Mouse (Mus musculus): ENCODE results near the gene Eddm3b. TPM values are rescaled to one million over a fixed set of nuclear protein-coding genes. Genes with fewer than 3 reads are reported as not detected.

Gene Eddm3b
- total and polyA plus RNA-seq, 3 experiments = not detected

DNA sequence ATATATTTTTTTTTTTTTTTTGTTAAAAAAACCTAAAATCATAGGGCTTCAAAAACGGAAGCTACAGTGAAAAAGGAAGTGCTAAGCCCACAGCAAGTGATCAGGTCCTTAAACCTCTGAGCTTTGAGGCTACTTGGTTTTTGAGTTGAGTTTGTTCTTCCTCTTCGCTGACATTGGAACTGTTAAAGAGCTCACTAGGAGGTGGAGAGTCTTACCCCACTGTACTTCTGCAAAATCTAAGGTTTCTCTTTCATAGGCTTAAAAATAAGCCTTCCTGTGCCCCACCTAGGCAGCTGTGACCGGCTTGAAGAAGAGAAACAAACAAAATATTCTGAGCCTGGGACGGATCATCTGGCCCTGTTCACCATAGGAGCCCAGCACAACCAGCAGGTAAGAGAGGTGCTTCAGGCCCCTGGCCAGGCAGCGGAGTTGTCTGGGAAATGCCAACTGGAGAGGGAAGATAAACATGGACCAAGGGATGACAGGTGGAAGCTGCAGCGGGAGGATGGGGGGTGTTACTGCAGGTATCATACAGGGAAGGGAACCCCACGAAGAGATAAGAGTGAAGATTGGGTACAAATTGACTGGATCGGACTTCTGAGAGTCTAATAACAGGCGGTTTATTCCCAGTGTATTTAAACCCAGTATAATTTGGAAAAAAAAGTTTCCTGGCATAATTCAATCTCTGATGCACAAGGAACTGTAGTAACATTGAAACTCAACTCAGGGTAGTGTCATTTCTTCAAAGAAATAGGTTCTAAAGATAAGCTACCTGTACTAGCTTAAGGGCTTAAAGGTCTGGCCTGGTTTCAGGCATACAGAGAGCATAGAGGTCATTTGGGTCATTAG is 14.8 kb downstream of the Eddm3b start (continued):
- TF ChIP-seq MEF2A (IDR thresholded peaks at IDR 0.05; ENCODE audit: borderline replicate concordance, low read depth, low read length) (peak; percentile 52; the same call in 1 of the 2 replicates), ETS1 (conservative IDR thresholded peaks at IDR 0.05; ENCODE audit: low read depth, low read length) (no peak; the same call in 1 of the 2 replicates), CHD2 (IDR thresholded peaks at IDR 0.05; ENCODE audit: low read length) (no peak), CHD1 (IDR thresholded peaks at IDR 0.05; ENCODE audit: low read depth, low read length) (no peak), POLR2A (IDR thresholded peaks at IDR 0.05; ENCODE audit: low read depth, low read length) (peak; percentile 51), ZNF384 (IDR thresholded peaks at IDR 0.05; ENCODE audit: low read depth, low read length) (peak; percentile 86), UBTF (IDR thresholded peaks at IDR 0.05; ENCODE audit: low read depth, low read length) (peak; percentile 47; the same call in 1 of the 2 replicates), KAT2A (IDR thresholded peaks at IDR 0.05; ENCODE audit: insufficient replicate concordance, low read length) (no peak), EP300 (IDR thresholded peaks at IDR 0.05; ENCODE audit: low read length) (peak; percentile 51; the same call in 1 of the 2 replicates), ZMIZ1 (IDR thresholded peaks at IDR 0.05; ENCODE audit: low read depth, low read length) (no peak), TCF12 (IDR thresholded peaks at IDR 0.05; ENCODE audit: low read depth, low read length) (peak; percentile 36; the same call in 1 of the 2 replicates), ZKSCAN1 (IDR thresholded peaks at IDR 0.05; ENCODE audit: borderline replicate concordance, low read depth, low read length) (no peak)

DNA sequence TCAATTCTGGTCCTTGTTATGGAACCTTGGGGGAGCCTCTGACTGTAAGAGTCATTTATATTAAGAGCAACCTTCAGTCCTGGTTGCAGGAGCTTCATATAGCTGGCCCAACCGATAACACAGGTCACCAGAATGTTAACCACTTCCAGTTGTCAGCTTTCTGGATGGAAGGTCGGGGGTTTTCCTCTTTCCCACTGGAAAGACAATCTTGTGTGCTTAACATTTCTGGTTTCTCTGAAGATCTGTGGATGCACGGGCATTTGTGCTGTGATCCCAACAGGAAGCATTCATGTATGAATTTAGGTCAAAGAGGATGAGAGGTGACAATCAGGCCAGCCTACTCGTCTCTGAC is 15.4 kb downstream of the Eddm3b start:
- in situ Hi-C loops (cut with MboI; ENCODE audit: low pct_ligation_motif_present, low pct_unique_long_range_greater_than_20kb, low sequenced_read_pairs) = no loop called here
- H3K9ac ChIP-seq (ENCODE audit: insufficient read depth, low read depth) = peak overlapping the region; percentile 70; the same call in 1 of the 2 replicates

DNA sequence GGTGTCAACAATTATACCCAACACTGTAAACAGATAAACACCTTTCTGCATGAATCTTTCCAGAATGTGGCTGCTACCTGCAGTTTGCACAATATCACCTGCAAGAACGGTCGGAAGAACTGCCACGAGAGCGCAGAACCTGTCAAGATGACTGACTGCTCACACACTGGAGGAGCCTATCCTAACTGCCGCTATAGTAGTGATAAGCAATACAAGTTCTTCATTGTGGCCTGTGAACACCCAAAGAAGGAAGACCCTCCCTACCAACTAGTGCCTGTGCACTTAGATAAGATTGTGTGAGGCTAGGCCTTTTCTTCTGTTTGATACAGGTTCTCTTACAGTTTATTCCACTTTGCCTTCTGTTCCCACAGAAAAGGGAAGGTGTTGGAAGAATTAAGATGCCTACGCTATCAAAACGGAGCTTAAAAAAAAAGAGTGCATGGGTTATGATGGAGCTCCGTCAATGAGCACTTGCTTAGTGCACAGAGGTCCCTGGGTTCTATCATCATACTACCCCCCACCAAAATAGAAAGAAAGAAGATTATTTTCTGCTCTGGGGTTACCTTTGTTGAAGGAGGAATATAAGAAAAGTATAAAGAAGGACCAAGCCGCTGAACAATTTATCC is 16.2 kb downstream of the Eddm3b start:
- no peak overlapping the region for H3K4me2 ChIP-seq (ENCODE audit: insufficient read depth, low read depth, poor library complexity, severe bottlenecking)
- in situ Hi-C loops (cut with MboI; ENCODE audit: low pct_ligation_motif_present, low pct_unique_long_range_greater_than_20kb, low sequenced_read_pairs) = no loop called here
- DNase-seq (ENCODE audit: extremely low read depth) = no peak

More for the DNA sequence above, 15.4 kb downstream of the Eddm3b start:
- Histone ChIP-seq H3K4me3 (replicated peaks in 1 of 3; ENCODE audit: low read depth in 2 of 3, low read length in 2 of 3, poor library complexity in 1 of 3) (peak overlapping the region in 2 of 3 experiments; percentile 39 to 55), H3K27me3 (replicated peaks) (no peaks in the 10 kb centered on the region), H3K27ac (ENCODE audit: insufficient read depth, low read depth) (no peak overlapping the region), H3K4me1 (ENCODE audit: control insufficient read depth in 1 of 2, insufficient read depth in 2 of 2) (peaks cover 15 to 57% of the 10 kb centered on the region in 2 experiments), H3K36me3 (replicated peaks in 1 of 2; ENCODE audit: control insufficient read depth in 1 of 2, insufficient read depth in 1 of 2, low read length in 1 of 2) (peaks cover 6 to 8% of the 10 kb centered on the region in 2 experiments), H3K4me2 (ENCODE audit: insufficient read depth, low read depth, poor library complexity, severe bottlenecking) (peak overlapping the region; percentile 79), H3K9me3 (replicated peaks; ENCODE audit: low read length) (no peaks in the 10 kb centered on the region), H3K79me2 (replicated peaks; ENCODE audit: control insufficient read depth, extremely low read depth, insufficient read depth, poor library complexity, severe bottlenecking) (peaks cover 3% of the 10 kb centered on the region; the same call in 1 of the 2 replicates)
- dilution Hi-C loops (cut with MboI; ENCODE audit: extremely low pct_ligation_motif_present, extremely low pct_unique_long_range_greater_than_20kb, low sequenced_read_pairs) = no loop called here
- no peak for TF ChIP-seq ZC3H11A (IDR thresholded peaks at IDR 0.05; ENCODE audit: low read depth, low read length)
- TF ChIP-seq E2F4 (IDR thresholded peaks at IDR 0.05; ENCODE audit: insufficient replicate concordance, low read depth, low read length) = no peak
- no peak for TF ChIP-seq SMC3 (IDR thresholded peaks at IDR 0.05; ENCODE audit: low read depth, low read length)
- no peak for TF ChIP-seq CTCF (conservative IDR thresholded peaks at IDR 0.05 in 1 of 2, IDR thresholded peaks at IDR 0.05 in 1 of 2; ENCODE audit: low read depth in 2 of 2, low read length in 2 of 2)
- no peak for TF ChIP-seq ELF1 (IDR thresholded peaks at IDR 0.05; ENCODE audit: low read depth, low read length)
- no peak for TF ChIP-seq HCFC1 (IDR thresholded peaks at IDR 0.05; ENCODE audit: low read depth, low read length)
- no peak for DNase-seq (ENCODE audit: extremely low read depth)

More for the DNA sequence above, 16.2 kb downstream of the Eddm3b start:
- no peak for TF ChIP-seq E2F4 (IDR thresholded peaks at IDR 0.05; ENCODE audit: insufficient replicate concordance, low read depth, low read length)
- no peak for TF ChIP-seq UBTF (IDR thresholded peaks at IDR 0.05; ENCODE audit: low read depth, low read length)
- no peak for TF ChIP-seq ZMIZ1 (IDR thresholded peaks at IDR 0.05; ENCODE audit: low read depth, low read length)
- TF ChIP-seq RCOR1 (conservative IDR thresholded peaks at IDR 0.05; ENCODE audit: low read depth, low read length) = no peak
- TF ChIP-seq USF2 (conservative IDR thresholded peaks at IDR 0.05; ENCODE audit: low read depth, low read length) = no peak
- TF ChIP-seq NELFE (IDR thresholded peaks at IDR 0.05; ENCODE audit: low read depth, low read length) = no peak
- no peak for TF ChIP-seq JUN (IDR thresholded peaks at IDR 0.05; ENCODE audit: insufficient read depth, low read depth, low read length)
- TF ChIP-seq POLR2A (IDR thresholded peaks at IDR 0.05; ENCODE audit: low read depth, low read length) = no peak
- no peak for TF ChIP-seq MAFK (IDR thresholded peaks at IDR 0.05; ENCODE audit: insufficient replicate concordance, low read length)
- TF ChIP-seq ELF1 (IDR thresholded peaks at IDR 0.05; ENCODE audit: low read depth, low read length) = no peak
- no peak for TF ChIP-seq EP300 (IDR thresholded peaks at IDR 0.05; ENCODE audit: low read length)
- Histone ChIP-seq H3K27me3 (replicated peaks) (no peaks in the 10 kb centered on the region), H3K9ac (ENCODE audit: insufficient read depth, low read depth) (no peak overlapping the region), H3K36me3 (replicated peaks in 1 of 2; ENCODE audit: control insufficient read depth in 1 of 2, insufficient read depth in 1 of 2, low read length in 1 of 2) (peaks cover 6 to 8% of the 10 kb centered on the region in 2 experiments), H3K9me3 (replicated peaks; ENCODE audit: low read length) (no peaks in the 10 kb centered on the region), H3K4me3 (replicated peaks in 1 of 3; ENCODE audit: low read depth in 2 of 3, low read length in 2 of 3, poor library complexity in 1 of 3) (no peak overlapping the region), H3K27ac (ENCODE audit: insufficient read depth, low read depth) (no peak overlapping the region), H3K79me2 (replicated peaks; ENCODE audit: control insufficient read depth, extremely low read depth, insufficient read depth, poor library complexity, severe bottlenecking) (peaks cover 3% of the 10 kb centered on the region; the same call in 1 of the 2 replicates), H3K4me1 (ENCODE audit: control insufficient read depth in 1 of 2, insufficient read depth in 2 of 2) (peaks cover 15 to 57% of the 10 kb centered on the region in 2 experiments)
- dilution Hi-C loops (cut with MboI; ENCODE audit: extremely low pct_ligation_motif_present, extremely low pct_unique_long_range_greater_than_20kb, low sequenced_read_pairs) = no loop called here
